Mouse (Mus musculus) ES-E14 (cell line): Measurements from ENCODE around the gene Sp9.

ENCODE experiments used
- CHD2 ChIP-seq: IDR thresholded peaks from 2 replicates; pipeline ENCODE4 v1.6.1; 2014; ENCODE audit warnings: mild to moderate bottlenecking, low read depth, low read length, inconsistent platforms
- HCFC1 ChIP-seq: IDR thresholded peaks from 2 replicates; pipeline ENCODE4 v1.6.1; 2012; ENCODE audit warnings: low read length, inconsistent platforms, borderline replicate concordance; ENCODE audit not compliant: insufficient read depth
- MAFK ChIP-seq: IDR thresholded peaks from 2 replicates; pipeline ENCODE4 v1.6.1; 2014; ENCODE audit warnings: mild to moderate bottlenecking, low read depth, low read length, inconsistent platforms; ENCODE audit not compliant: insufficient read depth
- ZC3H11A ChIP-seq: IDR thresholded peaks from 2 replicates; pipeline ENCODE4 v1.6.1; 2012; ENCODE audit warnings: low read depth, mild to moderate bottlenecking, inconsistent platforms, low read length, borderline replicate concordance
- ZNF384 ChIP-seq: IDR thresholded peaks from 2 replicates; pipeline ENCODE4 v1.6.1; 2012; ENCODE audit warnings: low read depth, low read length, inconsistent platforms

GRCm38 (mm10) chr2:73248701-73249100 lies 23.0 kb upstream of the Sp9 start:
- TF ChIP-seq HCFC1 = no peak
- TF ChIP-seq CHD2 = no peak
- no peak for TF ChIP-seq MAFK
- TF ChIP-seq ZNF384 = no peak
- no peak for TF ChIP-seq ZC3H11A
